13 mouse cellular contexts compared by ENCODE assay signal in the genomic region with DNA sequence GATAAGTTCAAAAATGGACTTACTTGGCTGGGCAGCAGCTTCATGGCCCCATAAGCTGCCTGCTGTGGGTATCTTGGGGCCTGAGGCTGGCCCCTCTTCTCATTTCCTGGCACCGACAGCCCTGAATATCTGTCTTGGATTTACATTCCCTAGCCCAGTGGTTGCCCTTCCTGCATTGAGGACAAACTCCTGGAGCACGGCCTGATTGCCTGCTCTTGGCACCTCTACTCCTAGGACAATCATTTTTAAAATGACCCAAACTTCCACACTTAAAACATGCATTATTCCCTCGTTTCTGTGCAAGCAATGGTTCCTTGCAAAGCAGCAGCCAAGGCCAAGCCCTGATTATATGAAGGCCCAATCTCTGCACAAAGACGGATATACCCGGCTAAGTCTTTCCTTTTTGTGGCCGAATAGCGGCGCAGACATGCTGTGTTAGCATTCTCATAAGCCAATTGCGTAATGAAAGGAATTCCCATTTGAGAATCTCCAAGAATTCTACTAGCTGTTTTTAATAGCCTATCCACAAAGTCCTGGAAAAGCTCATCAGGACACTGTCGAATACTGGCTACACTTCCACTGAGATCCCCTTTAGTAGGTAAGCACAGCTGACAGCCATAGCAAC. TPM values are rescaled to one million over a fixed set of nuclear protein-coding genes. Genes with fewer than 3 reads are reported as not detected.
DNase-seq lines count a peak whose midpoint lies in the region; ATAC-seq and TF ChIP-seq lines count a peak whose summit lies in the region.
"Had no signal": no experiment of that assay in that cellular context is flagged by ENCODE, and none has a peak within 500 bp of the region (broad histone marks: within the 10 kb centered on the region; RNA-seq: fewer than 3 reads in every experiment).

No protein-coding gene starts in this region.

- peak; percentile 12; the same call in 1 of the 2 replicates for TF ChIP-seq CTCF in lung, postnatal 0 days (IDR thresholded peaks at IDR 0.05)

- H3K27ac ChIP-seq in lung, postnatal 0 days (ENCODE audit: low read length): no peak overlapping the region
- peak overlapping the region; percentile 55 for H3K27ac ChIP-seq in heart, embryonic 15.5 days
- H3K27ac ChIP-seq: embryonic facial prominence, embryonic 12.5 days; macrophage had no signal

- H3K27me3 ChIP-seq in lung, postnatal 0 days (replicated peaks; ENCODE audit: insufficient read depth, low read length): no peaks in the 10 kb centered on the region
- no peaks in the 10 kb centered on the region for H3K27me3 ChIP-seq in heart, embryonic 15.5 days
- H3K27me3 ChIP-seq: embryonic facial prominence, embryonic 12.5 days had no signal

- no peaks in the 10 kb centered on the region for H3K36me3 ChIP-seq in lung, postnatal 0 days (ENCODE audit: insufficient read depth, low read length)
- no peaks in the 10 kb centered on the region for H3K36me3 ChIP-seq in heart, embryonic 15.5 days
- H3K36me3 ChIP-seq: embryonic facial prominence, embryonic 12.5 days had no signal

- H3K4me3 ChIP-seq in lung, postnatal 0 days (ENCODE audit: low read depth, low read length): no peak overlapping the region
- no peak overlapping the region for H3K4me3 ChIP-seq in heart, embryonic 15.5 days
- H3K4me3 ChIP-seq: embryonic facial prominence, embryonic 12.5 days had no signal

- DNase-seq in kidney, adult 18-20 months: peak; percentile 16
- no peak for DNase-seq in kidney, adult 11 months
- DNase-seq in lung, postnatal 0 days (ENCODE audit: low spot score): peak; percentile 68
- DNase-seq in lung, postnatal 14 days: no peak
- no peak for DNase-seq in frontal cortex, postnatal 36 days (ENCODE audit: low spot score in 2 of 2)
- DNase-seq: cerebellum, postnatal 14 days; gastrocnemius, postnatal 36 days; layer of hippocampus, adult 9-11 months had no signal

- H3K4me2 ChIP-seq in lung, postnatal 0 days (replicated peaks; ENCODE audit: low read depth, low read length): no peak overlapping the region
- no peak overlapping the region for H3K4me2 ChIP-seq in heart, embryonic 15.5 days
- H3K4me2 ChIP-seq: embryonic facial prominence, embryonic 12.5 days had no signal

- WGBS in lung, postnatal 0 days: 55% methylated on average over 10 of the region's 10 CpGs
- 64% methylated on average over 10 of the region's 10 CpGs for WGBS in heart, embryonic 15.5 days

- no peaks in the 10 kb centered on the region for H3K4me1 ChIP-seq in lung, postnatal 0 days (ENCODE audit: insufficient read depth, low read depth, low read length)
- peaks cover 14% of the 10 kb centered on the region for H3K4me1 ChIP-seq in heart, embryonic 15.5 days (replicated peaks)
- H3K4me1 ChIP-seq: embryonic facial prominence, embryonic 12.5 days had no signal

- TF ChIP-seq EP300 in lung, postnatal 0 days (IDR thresholded peaks at IDR 0.05): no peak

- H3K9me3 ChIP-seq in lung, postnatal 0 days (ENCODE audit: low read length): no peaks in the 10 kb centered on the region
- 0 out of 2 replicates have a peak, but pooled peaks cover 3% of the 10 kb centered on the region for H3K9me3 ChIP-seq in heart, embryonic 15.5 days (replicated peaks)
- H3K9me3 ChIP-seq: embryonic facial prominence, embryonic 12.5 days had no signal

- H3K9ac ChIP-seq in lung, postnatal 0 days (replicated peaks; ENCODE audit: low read depth): no peak overlapping the region
- H3K9ac ChIP-seq in heart, embryonic 15.5 days: no peak overlapping the region
- H3K9ac ChIP-seq: embryonic facial prominence, embryonic 12.5 days had no signal

- ATAC-seq in lung, postnatal 0 days: no peak
- no peak for ATAC-seq in heart, embryonic 15.5 days (replicated peaks; ENCODE audit: insufficient number of reproducible peaks, insufficient read depth, low FRiP score, low read depth)
- ATAC-seq in activated CD4-positive, CD25-positive, alpha-beta regulatory T cell, adult 4 months: no peak
- ATAC-seq: forebrain, embryonic 14.5 days had no signal

RNA-seq across cellular contexts. Expression of gene Desi2, which starts 18.6 kb away (rescaled TPM):
- 20.0 and 26.2 TPM in 2 replicates for polyA plus RNA-seq in lung, postnatal 0 days (2015; fragmentation: Nextera tagmentation; extraction: Ambion mirVana)
- 21.2 and 27.6 TPM in 2 replicates for polyA plus RNA-seq in heart, embryonic 15.5 days (2015; fragmentation: Nextera tagmentation; extraction: Ambion mirVana)
- polyA plus RNA-seq in activated CD4-positive, CD25-positive, alpha-beta regulatory T cell, adult 4 months (2017; shearing (Covaris generic)): 1 to 10 TPM; 7.3 to 8.4 TPM

Comparison
In these comparisons a context has a peak if more than half of its experiments do, and no peak if none do; other contexts are left out.
1. DNase-seq: peak in kidney, adult 18-20 months (single experiment) and lung, postnatal 0 days (single experiment); none in kidney, adult 11 months (single experiment), lung, postnatal 14 days (single experiment) and frontal cortex, postnatal 36 days (0 of 2).